Mouse (Mus musculus) frontal cortex, postnatal 10 days (tissue): ENCODE data around the gene Icam4.
A peak's percentile ranks its signal among the peaks of the same experiment; 100 is the strongest.

ENCODE experiments used
- DNase-seq, 2 experiments: peaks; one replicate each; pipeline ENCODE4 v3.0.0; 2022; ENCODE audit warnings: low spot score in 2 of 2, mixed read lengths in 1 of 2

The Icam4 gene

DNA sequence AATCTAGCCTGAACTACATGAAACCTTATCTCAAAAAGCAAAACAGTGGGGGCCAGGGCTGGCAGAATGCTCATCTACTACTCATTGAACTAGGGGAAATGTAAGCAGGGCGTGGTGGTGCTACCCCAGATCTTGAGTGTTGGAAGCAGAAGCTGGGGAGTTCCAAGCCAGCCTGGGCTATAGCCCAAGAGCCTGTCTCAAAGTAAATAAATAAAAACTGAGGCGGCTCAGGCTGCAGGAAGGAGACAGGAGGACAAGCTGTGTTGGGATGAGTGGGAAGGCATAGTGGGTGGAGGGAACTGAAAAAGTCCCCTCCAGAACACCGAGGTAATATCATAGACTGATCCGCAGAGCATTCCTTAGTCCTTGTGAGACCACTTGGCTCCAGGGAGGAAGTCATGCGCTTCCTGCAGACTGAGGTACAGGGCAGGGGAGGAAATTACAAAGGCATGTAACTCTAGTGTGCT is 17.3 kb upstream of the Icam4 start:
- no peak for DNase-seq

DNA sequence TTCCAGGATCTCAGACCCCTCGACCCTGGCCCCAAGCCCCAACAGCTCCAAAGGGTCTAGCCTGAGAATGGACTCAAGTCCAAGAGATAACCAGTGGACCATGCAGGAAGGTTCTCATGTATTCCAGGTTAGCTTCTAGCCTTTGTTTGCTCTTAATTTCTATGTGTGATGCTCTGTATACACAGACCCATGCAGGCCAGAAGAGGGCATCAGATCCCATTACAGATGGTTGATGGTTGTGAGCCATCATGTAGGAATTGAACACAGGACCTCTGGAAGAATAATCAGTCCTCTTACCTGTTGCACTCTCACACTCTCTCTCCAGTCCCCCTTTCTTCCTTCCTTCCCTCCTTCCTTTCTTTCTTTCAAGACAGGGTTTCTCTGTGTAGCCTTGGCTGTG is 16.8 kb upstream of the Icam4 start:
- no peak for DNase-seq

DNA sequence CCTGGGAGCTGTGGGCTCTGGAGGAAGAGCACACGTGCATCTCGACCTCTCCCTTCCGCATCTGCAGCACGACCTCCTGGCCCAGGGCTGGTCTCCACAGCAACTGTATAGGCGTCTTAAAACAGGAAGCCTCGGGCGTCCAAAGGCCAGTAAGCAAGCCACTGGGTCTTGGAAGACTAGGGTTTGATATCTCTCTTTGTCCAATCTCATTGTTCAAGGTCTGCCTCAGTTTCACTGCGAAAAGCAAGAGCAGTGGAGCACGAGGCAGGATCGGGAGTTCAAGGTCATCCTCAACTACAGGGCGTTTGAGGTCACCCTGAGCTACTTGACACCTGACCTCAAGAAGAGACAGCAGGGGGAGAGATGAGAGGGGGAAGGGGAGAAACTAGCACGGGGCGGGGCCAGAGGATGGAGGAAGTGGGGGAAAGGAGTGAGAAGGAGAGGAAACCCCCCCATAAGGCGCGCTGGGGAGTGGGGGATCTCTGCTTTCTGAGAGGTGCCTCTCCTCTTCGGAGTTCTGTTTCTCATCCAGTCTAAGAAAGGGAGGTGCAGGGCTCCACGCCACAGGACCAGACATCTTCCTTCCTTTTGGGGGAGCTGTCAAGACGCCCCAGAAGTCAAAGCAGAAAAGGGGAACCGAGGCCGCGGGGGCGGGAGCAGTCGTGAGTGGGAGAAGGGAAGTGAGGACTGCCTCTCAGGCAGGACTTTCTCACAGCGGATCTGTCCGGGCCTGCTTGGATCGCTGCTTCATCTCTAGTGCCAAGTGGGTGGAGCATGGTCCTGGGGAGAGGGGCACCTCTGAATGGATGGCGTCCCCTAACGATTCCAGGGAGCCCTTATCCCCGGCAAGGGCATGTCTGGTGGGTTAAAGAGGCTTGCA is 14.2 kb upstream of the Icam4 start:
- DNase-seq, result peak; percentile 43 to 58

DNA sequence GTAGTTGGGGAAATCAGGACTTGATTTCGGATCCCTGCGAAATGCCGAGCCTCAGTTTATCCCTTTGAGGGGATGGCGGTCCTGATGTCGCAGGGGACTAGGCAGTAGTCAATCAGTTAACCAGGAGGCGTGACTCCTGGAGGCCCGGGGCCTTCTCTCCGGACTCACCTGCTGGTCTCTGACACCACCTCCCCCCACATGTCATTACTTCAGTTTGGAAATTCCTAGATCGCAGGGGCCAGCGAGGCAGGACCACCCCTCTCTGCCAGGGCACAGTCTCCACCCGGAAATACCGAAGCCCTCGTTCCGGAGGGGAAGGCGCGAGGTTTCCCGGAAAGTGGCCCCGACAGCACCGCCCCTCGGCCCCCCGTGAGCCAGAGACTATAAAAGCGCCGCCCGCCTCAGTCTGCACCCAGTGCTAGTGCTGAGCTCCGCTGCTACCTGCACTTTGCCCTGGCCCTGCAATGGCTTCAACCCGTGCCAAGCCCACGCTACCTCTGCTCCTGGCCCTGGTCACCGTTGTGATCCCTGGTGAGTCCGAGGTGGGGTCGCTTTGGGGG is 13.5 kb upstream of the Icam4 start, which contains the start of gene Icam1:
Icam1 (plus strand) TSS at position 415 of the 560 bp plus-strand sequence.
- peak in 1 of 2 experiments; percentile 47 for DNase-seq

DNA sequence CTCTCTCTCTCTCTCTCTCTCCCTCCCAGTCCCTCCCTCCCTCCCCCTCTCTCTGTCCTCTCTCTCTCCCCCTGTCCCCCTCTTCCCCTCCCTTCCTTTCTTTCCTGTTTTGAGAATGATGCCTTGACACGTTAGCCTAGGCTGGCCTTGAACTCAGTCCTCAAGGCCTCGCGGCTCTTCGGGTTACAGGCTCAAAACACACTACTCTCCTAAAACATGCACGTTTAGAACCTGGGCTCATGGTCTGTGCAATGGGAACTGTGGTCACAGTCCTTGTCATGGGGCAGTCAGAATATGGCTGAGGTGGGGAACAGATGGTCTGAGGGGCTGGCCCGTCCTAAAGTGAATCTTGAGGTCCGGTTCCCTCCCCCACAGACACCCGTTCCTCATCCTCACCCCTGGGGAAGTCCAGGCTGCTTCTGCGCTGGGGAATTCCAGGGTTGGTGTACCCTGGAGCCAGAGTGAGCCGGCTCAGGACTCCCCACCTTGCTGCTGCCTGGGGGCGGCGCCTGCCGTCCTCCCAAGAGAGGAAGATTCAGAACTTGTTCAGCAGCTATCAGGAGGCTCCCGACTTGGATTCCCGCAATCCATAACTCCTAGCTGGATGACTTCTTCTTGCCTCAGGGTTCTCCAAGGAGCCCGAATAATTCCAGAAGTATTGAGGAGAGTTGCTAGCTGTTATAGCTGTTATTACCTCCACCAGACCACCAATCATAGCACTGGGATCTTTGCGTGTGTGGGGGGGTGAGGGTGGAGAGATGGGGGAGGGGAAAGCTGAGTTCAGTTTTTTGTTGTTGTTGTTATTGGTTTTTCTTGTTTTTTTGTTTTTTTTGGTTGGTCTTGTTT is 12.6 kb upstream of the Icam4 start:
- DNase-seq, result no peak

DNA sequence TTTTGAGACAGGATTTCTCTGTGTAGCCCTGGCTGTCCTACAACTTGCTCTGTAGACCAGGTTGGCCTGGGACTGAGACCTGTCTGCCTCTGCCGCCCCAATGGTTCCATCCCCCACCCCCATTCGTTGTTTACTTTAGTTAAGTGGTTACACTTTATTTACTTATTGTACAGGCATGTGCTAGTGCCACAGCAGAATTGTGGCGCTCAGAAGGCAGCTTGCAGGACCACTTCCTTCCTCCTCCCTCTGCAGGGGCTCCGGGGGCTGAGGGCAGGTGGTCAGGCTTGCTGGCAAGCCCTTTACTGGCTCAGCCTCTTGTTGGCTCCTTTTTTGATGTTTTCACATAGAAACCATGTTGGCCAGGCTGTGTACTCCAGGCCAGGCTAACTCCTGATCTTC is 12.0 kb upstream of the Icam4 start:
- no peak for DNase-seq

DNA sequence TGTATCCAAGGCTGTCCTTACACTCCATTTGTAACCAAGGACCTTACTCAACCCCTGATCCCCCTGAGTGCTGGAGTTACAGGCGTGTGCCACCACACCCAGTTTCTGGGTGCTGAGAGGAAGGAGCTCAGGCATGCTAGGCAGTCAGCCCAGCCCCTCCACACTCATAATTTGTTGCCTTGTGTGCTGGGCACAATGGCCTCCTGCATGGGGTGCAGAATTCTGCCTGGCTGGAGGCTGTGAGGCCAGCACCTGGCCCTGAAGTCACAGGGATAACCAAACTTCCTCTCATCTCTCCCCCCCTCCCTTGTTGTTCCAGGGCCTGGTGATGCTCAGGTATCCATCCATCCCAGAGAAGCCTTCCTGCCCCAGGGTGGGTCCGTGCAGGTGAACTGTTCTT is 10.6 kb upstream of the Icam4 start:
- DNase-seq, result no peak

DNA sequence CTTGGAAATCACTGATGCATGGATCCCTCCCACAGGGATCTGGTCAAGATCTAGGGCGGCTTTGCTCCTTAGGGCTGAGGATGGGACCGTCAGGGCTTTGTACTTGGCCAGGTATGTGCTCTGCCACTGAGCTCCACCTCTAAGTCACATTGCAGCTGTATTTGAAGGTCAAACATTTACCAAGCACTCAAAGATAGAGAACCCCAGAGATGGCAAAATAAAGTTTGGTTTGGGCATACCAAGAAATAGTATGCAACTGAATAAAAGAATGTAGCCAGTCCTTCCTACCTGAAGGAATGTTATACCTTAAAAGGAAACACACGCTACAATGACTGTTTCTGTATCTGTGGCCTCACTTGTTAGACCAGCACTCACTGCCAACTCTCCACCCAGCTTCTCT is 7.8 kb upstream of the Icam4 start:
- no peak for DNase-seq

DNA sequence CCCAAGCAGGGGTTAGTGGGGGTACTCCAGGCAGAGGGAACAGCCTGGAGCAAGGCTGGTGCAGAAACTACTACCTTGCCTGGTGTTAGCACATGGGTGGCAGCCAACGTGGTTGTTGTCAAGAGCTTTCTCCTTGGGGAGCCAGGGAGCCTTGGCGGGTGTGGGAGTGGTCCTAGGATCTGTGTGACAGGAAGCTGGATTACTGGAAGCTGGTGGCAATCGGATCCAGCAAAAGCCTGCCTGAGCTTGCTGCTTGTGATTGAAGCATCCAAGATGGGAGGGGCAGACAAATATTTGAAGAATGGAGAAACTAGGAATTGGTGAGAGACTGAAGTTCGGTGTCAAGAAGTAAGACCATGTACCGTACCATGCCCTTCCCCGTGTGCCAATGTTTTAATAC is 6.9 kb upstream of the Icam4 start:
- no peak for DNase-seq

DNA sequence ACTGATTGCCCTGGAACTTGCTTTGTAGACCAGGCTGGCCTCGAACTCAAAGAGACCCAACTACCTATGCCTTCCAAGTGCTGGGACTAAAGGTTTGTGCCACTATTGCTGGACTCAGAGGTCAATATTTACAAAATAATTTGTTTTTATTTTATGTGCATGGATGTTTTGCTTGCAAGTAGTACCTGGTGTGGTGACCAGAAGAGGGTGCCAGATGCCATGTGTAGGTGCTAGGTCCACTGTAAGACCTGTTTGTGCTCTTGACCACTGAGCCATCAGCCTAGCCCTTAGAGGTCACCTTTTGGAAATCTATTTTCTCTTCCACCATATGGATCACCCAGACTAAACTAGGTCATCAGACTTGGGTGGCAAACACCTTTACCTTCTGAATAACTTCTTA is 6.4 kb upstream of the Icam4 start:
- no peak for DNase-seq

DNA sequence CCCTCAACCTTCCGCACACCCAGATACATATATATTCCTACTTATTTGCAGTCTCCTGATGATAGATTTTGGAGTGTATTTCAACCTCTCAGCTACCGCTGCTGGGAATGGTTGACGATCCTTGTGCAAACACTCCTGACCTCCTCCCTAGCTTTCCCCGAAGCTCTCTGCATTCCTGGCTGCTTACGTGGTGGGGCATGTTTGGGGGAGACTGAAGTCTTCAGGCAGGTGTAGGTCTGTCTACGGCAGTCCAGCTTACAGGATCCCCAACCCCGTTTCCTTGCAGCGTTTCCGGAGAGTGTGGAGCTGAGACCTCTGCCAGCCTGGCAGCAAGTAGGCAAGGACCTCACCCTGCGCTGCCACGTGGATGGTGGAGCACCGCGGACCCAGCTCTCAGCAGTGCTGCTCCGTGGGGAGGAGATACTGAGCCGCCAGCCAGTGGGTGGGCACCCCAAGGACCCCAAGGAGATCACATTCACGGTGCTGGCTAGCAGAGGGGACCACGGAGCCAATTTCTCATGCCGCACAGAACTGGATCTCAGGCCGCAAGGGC is 3.8 kb upstream of the Icam4 start:
- DNase-seq, result no peak

DNA sequence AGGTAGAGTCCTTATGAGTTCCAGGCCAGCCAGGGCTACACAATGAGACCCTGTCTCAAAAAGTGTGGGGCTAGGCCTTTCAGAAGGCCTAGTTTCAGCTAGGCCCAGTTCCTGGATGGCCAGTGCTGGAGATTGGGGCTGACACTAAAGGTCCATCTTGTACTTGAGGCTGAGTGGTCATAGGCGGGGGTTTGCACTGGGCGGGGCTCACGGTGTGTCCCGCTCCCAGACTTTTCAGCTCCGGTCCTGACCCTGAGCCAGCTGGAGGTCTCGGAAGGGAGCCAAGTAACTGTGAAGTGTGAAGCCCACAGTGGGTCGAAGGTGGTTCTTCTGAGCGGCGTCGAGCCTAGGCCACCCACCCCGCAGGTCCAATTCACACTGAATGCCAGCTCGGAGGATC is 2.3 kb upstream of the Icam4 start:
- DNase-seq, result no peak

DNA sequence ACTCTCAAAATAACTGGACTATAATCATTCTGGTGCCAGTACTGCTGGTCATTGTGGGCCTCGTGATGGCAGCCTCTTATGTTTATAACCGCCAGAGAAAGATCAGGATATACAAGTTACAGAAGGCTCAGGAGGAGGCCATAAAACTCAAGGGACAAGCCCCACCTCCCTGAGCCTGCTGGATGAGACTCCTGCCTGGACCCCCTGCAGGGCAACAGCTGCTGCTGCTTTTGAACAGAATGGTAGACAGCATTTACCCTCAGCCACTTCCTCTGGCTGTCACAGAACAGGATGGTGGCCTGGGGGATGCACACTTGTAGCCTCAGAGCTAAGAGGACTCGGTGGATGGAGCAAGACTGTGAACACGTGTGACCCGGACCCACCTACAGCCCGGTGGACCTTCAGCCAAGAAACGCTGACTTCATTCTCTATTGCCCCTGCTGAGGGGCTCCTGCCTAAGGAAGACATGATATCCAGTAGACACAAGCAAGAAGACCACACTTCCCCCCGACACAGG is 1.3 kb upstream of the Icam4 start:
- no peak for DNase-seq

DNA sequence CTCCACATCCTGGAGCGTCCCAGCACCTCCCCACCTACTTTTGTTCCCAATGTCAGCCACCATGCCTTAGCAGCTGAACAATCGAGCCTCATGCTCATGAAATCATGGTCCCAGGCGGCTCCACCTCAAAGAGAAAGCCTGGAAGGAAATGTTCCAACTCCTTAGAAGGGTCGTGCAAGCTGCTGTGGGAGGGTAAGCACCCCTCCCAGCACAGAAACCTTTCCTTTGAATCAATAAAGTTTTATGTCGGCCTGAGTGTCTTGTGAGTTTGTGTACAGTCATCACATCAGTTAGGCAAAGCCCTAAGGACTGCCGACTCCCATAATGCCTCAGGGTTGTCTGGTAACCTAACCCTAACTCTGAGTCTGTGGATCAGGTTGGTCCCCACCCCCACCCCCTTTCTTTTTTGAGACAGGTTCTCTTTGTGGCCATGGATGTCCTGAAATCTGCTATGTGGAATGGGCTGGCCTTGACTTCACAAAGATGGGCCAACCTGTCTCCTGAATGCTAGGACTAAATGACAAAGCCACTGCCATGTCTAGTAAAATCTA is 538 bp upstream of the Icam4 start:
- DNase-seq, result no peak

DNA sequence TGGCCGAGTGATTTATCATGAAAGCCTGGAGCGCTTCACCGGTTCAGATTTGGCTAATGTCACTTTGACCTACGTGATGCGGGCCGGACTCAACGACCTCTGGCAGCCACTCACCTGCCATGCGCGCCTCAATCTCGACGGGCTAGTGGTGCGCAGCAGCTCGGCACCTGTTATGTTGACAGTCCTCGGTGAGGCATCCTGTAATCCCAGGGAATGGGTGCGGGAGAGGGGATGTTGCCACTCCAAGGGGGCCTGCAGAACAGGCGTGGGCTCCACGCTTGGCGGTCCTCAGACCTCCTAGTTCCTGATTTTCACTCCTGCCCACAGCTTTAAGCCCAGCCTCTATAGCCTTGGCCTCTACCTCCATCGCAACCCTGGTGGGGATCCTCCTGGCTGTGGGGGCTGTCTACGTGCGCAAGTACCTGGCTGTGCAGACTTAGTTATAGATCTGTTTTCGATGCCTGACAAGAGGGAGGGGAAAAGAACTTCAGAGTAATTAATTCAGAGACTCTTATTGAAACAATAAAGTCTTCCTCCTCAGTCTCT is 955 bp downstream of the Icam4 start:
- no peak for DNase-seq

DNA sequence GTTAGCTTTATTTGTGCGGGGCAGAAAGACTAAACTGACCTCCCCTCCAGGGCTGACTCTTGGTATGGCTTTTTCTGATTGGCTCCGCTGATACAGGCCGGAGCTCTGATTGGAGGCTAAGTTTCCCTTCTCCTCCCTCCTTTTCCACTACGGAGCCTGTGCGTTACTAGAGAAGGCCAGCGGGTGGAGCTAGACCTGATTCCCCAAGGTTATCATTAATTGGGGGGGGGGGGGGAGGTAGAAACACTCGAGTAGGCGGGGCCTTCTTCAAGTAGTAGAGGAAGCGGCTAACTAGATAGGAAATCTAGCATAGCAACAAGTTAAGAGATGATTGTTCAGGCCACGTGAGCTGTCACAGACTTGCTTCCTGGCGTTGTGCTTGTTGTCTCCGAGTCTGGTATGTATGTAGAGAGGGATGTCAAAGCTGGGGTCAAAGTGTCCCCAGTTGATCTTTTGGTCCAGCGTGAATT is 1.6 kb downstream of the Icam4 start:
- DNase-seq, result peak in 1 of 2 experiments; percentile 83

DNA sequence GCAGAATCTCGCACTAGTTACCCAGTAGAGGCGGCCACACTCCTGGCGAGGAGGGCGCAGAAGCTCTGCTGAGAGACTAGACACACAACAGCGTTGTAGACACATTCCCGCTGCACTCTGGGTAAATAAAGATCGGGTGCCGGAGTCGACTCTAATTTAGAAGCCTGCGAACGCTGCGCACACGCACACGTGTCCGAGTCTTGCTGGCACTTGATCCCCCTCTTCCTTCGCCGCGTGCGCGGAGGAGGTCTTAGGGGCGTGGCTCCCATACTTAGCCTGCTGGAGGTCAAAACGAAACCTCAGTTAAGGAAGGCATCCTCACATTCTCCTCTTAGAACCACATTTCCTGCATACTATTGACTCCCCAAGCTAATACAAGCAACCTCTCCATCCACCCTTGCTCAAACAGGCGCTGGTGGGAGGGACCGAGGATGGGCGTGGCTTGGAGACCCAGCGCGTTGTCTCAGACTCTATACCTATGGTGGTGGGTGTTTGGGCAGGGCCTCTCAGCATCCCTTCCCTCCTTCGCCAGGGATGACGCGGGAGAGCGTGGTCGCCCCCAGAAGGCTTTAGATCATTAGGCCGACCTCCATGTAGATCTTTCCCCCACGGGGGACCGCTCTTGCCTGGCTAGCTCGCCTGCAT is 2.2 kb downstream of the Icam4 start:
- peak; percentile 78 to 81 for DNase-seq

DNA sequence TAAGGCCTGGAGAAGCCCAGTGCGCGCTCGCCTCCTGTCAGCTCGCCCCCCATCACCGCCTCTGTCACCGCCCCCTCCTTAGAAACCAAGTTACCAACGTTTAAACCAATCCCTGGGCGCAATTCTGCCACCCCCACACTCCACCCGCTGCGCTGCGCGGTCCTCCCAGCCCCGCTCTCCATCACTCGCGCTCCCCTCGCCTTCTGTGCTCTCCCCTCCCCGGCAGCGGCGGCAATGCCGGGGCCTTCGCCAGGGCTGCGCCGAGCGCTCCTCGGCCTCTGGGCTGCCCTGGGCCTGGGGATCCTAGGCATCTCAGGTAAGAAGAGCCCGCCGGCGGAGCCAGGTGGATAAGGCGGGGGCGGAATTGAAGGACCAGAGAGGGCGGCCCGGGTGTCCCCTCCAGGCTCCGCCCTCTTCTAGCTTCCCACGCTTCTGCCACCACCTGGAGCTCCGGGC is 2.8 kb downstream of the Icam4 start, which contains the start of gene Icam5:
Icam5 (plus strand) TSS at position 178 of the 456 bp plus-strand sequence.
- DNase-seq, result peak; percentile 81 to 84

DNA sequence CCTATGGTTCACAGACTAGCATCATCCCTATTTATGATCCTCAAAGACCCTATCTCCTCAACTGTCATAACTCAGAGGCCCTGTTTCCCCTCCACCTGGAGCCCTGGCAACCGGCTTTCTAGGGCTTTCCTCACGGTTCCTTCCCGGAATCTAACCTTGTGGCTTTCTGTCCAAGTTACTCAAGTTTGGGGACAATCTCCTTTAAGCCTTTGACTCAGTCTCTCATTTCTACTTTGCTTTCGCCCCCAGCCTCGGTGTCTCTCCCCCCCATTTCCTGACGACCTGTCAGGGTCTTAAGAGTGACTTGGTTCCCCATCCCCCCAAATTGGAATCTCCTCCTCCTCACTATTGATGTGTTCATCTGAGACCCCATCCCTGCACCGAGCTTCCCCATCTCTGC is 3.3 kb downstream of the Icam4 start:
- no peak for DNase-seq

DNA sequence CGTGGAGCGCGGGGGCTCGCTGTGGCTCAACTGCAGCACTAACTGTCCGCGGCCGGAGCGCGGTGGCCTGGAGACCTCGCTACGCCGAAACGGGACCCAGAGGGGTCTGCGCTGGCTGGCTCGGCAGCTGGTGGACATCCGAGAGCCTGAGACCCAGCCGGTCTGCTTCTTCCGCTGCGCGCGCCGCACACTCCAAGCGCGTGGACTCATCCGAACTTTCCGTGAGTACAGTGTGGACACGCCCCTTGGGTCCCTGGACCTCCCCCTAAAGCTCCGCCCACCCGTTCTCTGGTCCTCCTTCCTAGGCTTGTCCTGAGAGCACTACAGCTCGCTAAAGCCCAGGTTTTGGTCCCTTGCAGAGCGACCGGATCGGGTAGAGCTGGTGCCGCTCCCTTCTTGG is 4.0 kb downstream of the Icam4 start:
- peak in 1 of 2 experiments; percentile 56 for DNase-seq
